Mouse (Mus musculus) cerebellum, adult 2 months (tissue): ENCODE results near the gene Sp2. TPM values are rescaled to one million over a fixed set of nuclear protein-coding genes. Genes with fewer than 3 reads are reported as not detected.
A peak's percentile ranks its signal among the peaks of the same experiment; 100 is the strongest.

Experiments
- DNase-seq, 2 experiments: peaks; one replicate each; pipeline ENCODE4 v3.0.0; 2021
- H3K27ac ChIP-seq: fragments of 200-500 bp; 2 replicates; pipeline ENCODE4 v1.5.1; 2012; ENCODE audit warnings: low read length, control low read depth, inconsistent platforms; ENCODE audit not compliant: insufficient read depth
- H3K27me3 ChIP-seq: fragments of 200-500 bp; 2 replicates; pipeline ENCODE4 v1.6.1; 2012; ENCODE audit warnings: inconsistent platforms, mild to moderate bottlenecking, low read length, moderate library complexity; ENCODE audit not compliant: control insufficient read depth, insufficient read depth
- H3K4me1 ChIP-seq: fragments of 200-500 bp; 2 replicates; pipeline ENCODE4 v1.6.1; 2011; ENCODE audit warnings: low read length; ENCODE audit not compliant: control insufficient read depth, insufficient read depth
- H3K4me3 ChIP-seq: fragments of 200-500 bp; replicated peaks from 2 replicates; pipeline ENCODE3; 2011; ENCODE audit warnings: mild to moderate bottlenecking, low read depth, low read length, control low read depth; ENCODE audit not compliant: insufficient read depth
- CTCF ChIP-seq: fragments of 200-500 bp; IDR thresholded peaks from 2 replicates; pipeline ENCODE4 v1.5.1; 2011; ENCODE audit warnings: low read depth, mild to moderate bottlenecking, control low read depth, low read length, moderate library complexity, borderline replicate concordance; ENCODE audit not compliant: insufficient read depth
- POLR2A ChIP-seq: fragments of 200-500 bp; IDR thresholded peaks from 2 replicates; pipeline ENCODE4 v1.6.1; 2011; ENCODE audit warnings: low read length, control low read depth, borderline replicate concordance; ENCODE audit not compliant: insufficient read depth
- WGBS: fragments of 180-500 bp; shearing (Covaris S2); methylation state at CpG from one replicate; pipeline ENCODE4 v1.1.7; 2018; 5-methylcytosine and 5-hydroxymethylcytosine counted together
- polyA plus RNA-seq: library from polyadenylated mRNA; depleted of rRNA; stranded (reverse); fragments of >200 nt; gene quantifications from 2 replicates; pipeline ENCODE4 v1.2.3, GENCODE M21; 2012

Sp2 gene
- polyA plus RNA-seq, 1 experiment = 15.4 TPM

- Histone ChIP-seq H3K27me3 (peaks cover 6% of the 10 kb centered on the region; the same call in 1 of the 2 replicates), H3K4me1 (no peaks in the 10 kb centered on the region), H3K27ac (no peak overlapping the region), H3K4me3 (peak overlapping the region; percentile 62)
- peak; percentile 70 to 77 for DNase-seq
- TF ChIP-seq CTCF = peak; percentile 66
- TF ChIP-seq POLR2A = no peak
- WGBS = under 1% methylated on average over 50 of the region's 50 CpGs
These were observed 39.2 kb upstream of the Sp2 start for GRCm38 (mm10) chr11:97021873-97022484.

DNA sequence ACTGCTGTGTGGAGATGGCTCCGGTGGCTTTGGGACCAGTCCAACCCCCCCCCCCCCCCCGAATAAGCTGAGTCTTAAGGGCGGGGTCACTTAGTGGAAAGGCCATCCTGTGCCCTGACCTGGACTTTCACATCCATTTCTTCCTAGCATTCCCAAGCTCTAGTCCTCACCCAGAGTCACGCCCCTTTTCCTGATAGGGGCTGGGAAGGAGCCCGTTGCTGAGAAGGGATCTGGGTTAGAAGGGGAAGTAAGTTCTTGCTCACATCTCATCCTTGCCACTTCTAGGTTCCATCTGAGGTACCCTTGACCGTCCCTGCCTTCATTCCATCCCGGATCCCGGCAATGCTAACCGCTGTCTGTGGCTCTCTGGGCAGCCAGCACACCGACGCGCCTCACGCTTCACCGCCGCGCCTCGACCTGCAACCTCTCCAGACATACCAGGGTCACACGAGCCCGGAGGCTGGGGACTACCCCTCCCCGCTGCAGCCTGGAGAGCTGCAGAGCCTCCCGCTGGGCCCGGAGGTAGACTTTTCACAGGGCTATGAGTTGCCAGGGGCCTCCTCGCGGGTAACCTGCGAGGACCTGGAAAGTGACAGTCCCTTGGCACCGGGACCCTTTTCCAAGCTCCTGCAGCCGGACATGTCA, 38.5 kb upstream of the Sp2 start:
- Histone ChIP-seq H3K27ac (no peak overlapping the region), H3K27me3 (peaks cover 8% of the 10 kb centered on the region; the same call in 1 of the 2 replicates), H3K4me3 (no peak overlapping the region), H3K4me1 (no peaks in the 10 kb centered on the region)
- 1% methylated on average over 27 of the region's 27 CpGs for WGBS
- TF ChIP-seq POLR2A = no peak
- no peak for TF ChIP-seq CTCF
- no peak for DNase-seq

DNA sequence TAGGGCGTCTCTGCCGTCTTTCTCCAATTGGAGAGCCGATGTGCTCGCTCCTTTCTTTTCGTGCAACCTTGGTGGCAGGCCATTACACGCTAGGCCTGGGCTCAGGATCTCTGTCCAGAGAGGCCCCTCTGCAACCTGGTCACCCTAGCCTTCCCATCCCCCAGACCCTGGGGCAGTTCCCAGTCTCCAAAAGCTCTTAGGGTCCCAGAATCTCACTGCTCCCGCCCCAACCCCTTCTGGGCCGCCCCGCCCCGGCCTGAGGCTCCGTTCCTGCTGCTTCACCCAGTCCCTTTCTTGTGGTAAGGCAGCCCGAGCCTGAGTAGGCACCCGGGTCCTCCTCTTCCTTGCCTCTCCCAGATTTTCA, 36.6 kb upstream of the Sp2 start:
- 11% methylated on average over 13 of the region's 13 CpGs for WGBS
- H3K4me3 ChIP-seq = no peak overlapping the region
- no peaks in the 10 kb centered on the region for H3K4me1 ChIP-seq
- DNase-seq = no peak
- TF ChIP-seq POLR2A = no peak
- no peak for TF ChIP-seq CTCF
- H3K27ac ChIP-seq = no peak overlapping the region
- peaks cover 11% of the 10 kb centered on the region; the same call in 1 of the 2 replicates for H3K27me3 ChIP-seq

- H3K27me3 ChIP-seq = peaks cover 11% of the 10 kb centered on the region; the same call in 1 of the 2 replicates
- 2% methylated on average over 66 of the region's 68 CpGs for WGBS
- no peak for DNase-seq
- H3K4me3 ChIP-seq = no peak overlapping the region
- no peaks in the 10 kb centered on the region for H3K4me1 ChIP-seq
- H3K27ac ChIP-seq = no peak overlapping the region
- TF ChIP-seq POLR2A (no peak), CTCF (no peak)
These were observed 36.0 kb upstream of the Sp2 start for GRCm38 (mm10) chr11:97018583-97019344.

GRCm38 (mm10) chr11:97017696-97018582, 35.2 kb upstream of the Sp2 start:
- WGBS = 2% methylated on average over 36 of the region's 36 CpGs
- Histone ChIP-seq H3K4me3 (no peak overlapping the region), H3K27ac (no peak overlapping the region), H3K4me1 (no peaks in the 10 kb centered on the region), H3K27me3 (peaks cover 11% of the 10 kb centered on the region; the same call in 1 of the 2 replicates)
- no peak for DNase-seq
- TF ChIP-seq POLR2A (no peak), CTCF (no peak)

DNA sequence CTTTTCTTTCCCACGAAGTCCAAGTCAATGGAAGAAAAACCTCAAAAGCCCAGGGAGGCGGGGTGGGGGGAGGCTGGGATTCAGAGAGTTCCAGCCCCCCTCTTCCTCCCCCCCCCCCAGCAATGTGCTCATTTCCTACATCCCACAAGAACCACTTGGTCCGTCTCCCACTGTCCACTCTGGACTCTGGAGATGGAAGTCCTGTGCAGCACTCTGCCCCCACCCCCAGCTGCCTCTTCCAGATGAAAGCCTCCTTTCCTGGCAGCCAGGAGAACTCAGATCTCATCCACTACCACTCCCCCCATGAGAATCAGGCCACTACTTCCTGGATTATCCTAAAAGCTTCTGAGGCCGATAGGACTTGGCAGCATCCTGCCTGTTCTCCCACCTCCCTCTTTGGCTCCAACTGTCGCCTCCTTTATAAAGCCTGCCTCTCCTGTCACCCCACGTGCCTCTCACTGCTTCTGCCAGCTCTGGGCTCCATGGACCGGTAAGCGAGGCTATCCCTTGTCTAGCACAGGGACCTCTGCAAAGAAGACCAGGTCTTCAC, 30.4 kb upstream of the Sp2 start, which contains the start of gene Sp6:
Sp6 (plus strand) TSS at position 274 of the 550 bp plus-strand sequence.
- peaks cover 10% of the 10 kb centered on the region; the same call in 1 of the 2 replicates for H3K27me3 ChIP-seq
- WGBS = 12% methylated on average over 8 of the region's 8 CpGs
- DNase-seq = no peak
- H3K27ac ChIP-seq = no peak within 1 kb of the TSS
- TF ChIP-seq POLR2A = no peak
- TF ChIP-seq CTCF = no peak
- H3K4me3 ChIP-seq = no peak within 1 kb of the TSS
- no peaks in the 10 kb centered on the region for H3K4me1 ChIP-seq
